Mouse (Mus musculus): ENCODE results near the gene Lpcat1. TPM values are rescaled to one million over a fixed set of nuclear protein-coding genes. Genes with fewer than 3 reads are reported as not detected.

The Lpcat1 gene
- 51.7 and 55.0 TPM in 2 replicates for polyA plus RNA-seq (2015; fragmentation: Nextera tagmentation; extraction: Ambion mirVana)

GRCm38 (mm10) chr13:73467034-73467420 is at the start of gene Lpcat1:
Gene Lpcat1 (plus strand): TSS chr13:73467197.
- H3K9ac ChIP-seq: peak within 1 kb of the TSS; percentile 94
- WGBS: under 1% methylated on average over 31 of the region's 35 CpGs
- ATAC-seq (ENCODE audit: low read depth): peak; percentile 97
- H3K27me3 ChIP-seq: no peaks in the 10 kb centered on the region
- peak within 1 kb of the TSS; percentile 92 for H3K4me2 ChIP-seq
- H3K27ac ChIP-seq (replicated peaks): peak within 1 kb of the TSS; percentile 97
- H3K36me3 ChIP-seq: no peaks in the 10 kb centered on the region
- H3K9me3 ChIP-seq: no peaks in the 10 kb centered on the region
- peak within 1 kb of the TSS; percentile 82 for H3K4me3 ChIP-seq
- peaks cover 42% of the 10 kb centered on the region for H3K4me1 ChIP-seq (replicated peaks)

DNA sequence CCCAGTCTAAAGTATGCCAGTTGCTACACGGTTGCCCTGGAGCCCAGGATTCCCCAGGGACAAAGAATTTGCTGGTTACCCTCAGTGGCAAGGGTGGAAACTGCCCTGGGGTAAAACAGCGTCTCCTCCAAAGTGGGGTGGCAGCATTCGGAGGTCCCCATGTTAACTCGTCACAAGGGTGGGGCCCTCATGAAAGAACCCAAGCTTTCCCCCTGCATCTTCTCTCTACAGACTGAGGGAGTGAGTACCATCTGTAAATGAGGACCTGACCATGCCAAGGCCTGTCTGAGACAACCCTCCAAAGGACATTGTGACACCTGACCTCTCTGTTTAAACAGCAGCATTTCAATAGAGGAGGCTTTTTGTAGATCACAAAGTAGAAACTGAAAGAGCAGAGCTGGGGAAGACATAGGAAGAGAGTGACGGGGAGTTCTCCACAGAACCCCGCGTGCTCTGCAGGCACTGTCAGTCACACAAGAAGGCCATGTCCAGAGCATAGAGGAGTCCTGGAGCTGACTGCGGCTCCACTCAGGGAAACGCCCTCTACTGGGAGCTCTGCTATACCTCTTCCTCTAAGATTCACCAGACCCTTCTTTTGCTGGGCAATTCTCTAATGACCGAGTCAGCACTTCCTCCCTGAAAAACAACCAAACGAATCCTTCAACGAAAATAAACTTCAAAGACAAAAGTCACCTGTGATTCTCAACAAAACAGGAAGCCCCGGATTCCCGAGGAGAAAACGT is 49.3 kb upstream of the Lpcat1 start:
- no peak overlapping the region for H3K27ac ChIP-seq (replicated peaks)
- no peaks in the 10 kb centered on the region for H3K27me3 ChIP-seq
- H3K4me2 ChIP-seq: no peak overlapping the region
- no peak overlapping the region for H3K9ac ChIP-seq
- peak; percentile 47; the same call in 1 of the 2 replicates for ATAC-seq (ENCODE audit: low read depth)
- H3K36me3 ChIP-seq: no peaks in the 10 kb centered on the region
- no peak overlapping the region for H3K4me3 ChIP-seq
- 36% methylated on average over 15 of the region's 15 CpGs for WGBS
- H3K4me1 ChIP-seq (replicated peaks): peaks cover 25% of the 10 kb centered on the region
- H3K9me3 ChIP-seq: no peaks in the 10 kb centered on the region

DNA sequence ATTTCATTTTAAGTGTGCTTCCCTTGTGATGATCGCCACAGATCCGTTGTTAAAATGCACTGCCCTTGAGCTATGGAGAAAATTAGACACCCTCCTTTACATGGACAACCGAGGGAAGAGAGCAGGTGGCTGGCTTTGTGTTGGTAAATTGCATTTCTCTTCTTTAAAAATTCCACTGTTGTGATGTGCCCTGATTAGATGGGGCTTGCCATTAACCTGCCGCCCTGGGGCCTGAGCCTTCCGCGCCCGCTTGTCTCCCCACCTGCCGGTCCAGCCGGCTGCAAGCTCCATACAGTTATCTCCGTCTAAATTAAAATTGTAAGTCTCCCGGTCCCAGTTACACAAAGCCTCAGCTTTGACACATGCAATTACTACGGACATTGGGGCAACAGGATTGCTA is 48.7 kb upstream of the Lpcat1 start:
- Histone ChIP-seq H3K4me2 (no peak overlapping the region), H3K4me3 (no peak overlapping the region), H3K4me1 (replicated peaks) (peaks cover 25% of the 10 kb centered on the region), H3K27me3 (no peaks in the 10 kb centered on the region), H3K27ac (replicated peaks) (no peak overlapping the region), H3K9ac (0 out of 2 replicates have a peak overlapping the region, but pooled peaks have one; percentile 14), H3K36me3 (no peaks in the 10 kb centered on the region), H3K9me3 (no peaks in the 10 kb centered on the region)
- ATAC-seq (ENCODE audit: low read depth): 0 out of 2 replicates have a peak, but pooled peaks have one; percentile 23
- WGBS: 18% methylated on average over 12 of the region's 12 CpGs

DNA sequence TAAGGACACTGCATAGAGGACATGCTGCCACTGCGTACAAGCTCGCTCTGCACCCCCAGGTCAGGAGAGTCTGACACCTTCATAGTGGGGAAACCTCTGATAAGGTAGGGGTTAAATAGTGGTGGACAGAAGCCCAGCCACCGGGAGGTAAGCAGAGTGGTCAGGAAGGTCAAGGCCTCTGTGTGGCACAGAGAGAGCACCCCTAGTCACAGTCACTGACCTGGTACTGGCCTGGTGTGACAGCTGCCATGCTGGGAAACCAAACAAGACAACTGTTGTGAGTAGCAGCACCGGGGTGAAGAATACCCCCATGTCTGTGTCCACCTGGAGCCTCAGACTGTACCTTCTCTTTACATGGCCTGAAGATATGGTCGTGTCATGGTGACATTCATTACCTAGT is 47.8 kb upstream of the Lpcat1 start:
- H3K36me3 ChIP-seq: no peaks in the 10 kb centered on the region
- no peak overlapping the region for H3K4me3 ChIP-seq
- no peak overlapping the region for H3K4me2 ChIP-seq
- no peaks in the 10 kb centered on the region for H3K27me3 ChIP-seq
- H3K27ac ChIP-seq (replicated peaks): no peak overlapping the region
- H3K4me1 ChIP-seq (replicated peaks): peaks cover 25% of the 10 kb centered on the region
- H3K9me3 ChIP-seq: no peaks in the 10 kb centered on the region
- H3K9ac ChIP-seq: no peak overlapping the region
- ATAC-seq (ENCODE audit: low read depth): no peak
- 76% methylated on average over 5 of the region's 5 CpGs for whole genome bisulfite sequencing

- no peak overlapping the region for H3K9ac ChIP-seq
- H3K27ac ChIP-seq (replicated peaks): no peak overlapping the region
- H3K4me2 ChIP-seq: no peak overlapping the region
- no peaks in the 10 kb centered on the region for H3K36me3 ChIP-seq
- peaks cover 6% of the 10 kb centered on the region for H3K27me3 ChIP-seq
- H3K4me3 ChIP-seq: no peak overlapping the region
- no peaks in the 10 kb centered on the region for H3K9me3 ChIP-seq
- no peak for ATAC-seq (ENCODE audit: low read depth)
- peaks cover 13% of the 10 kb centered on the region for H3K4me1 ChIP-seq (replicated peaks)
- WGBS: 59% methylated on average over 4 of the region's 4 CpGs
Observed at GRCm38 (mm10) chr13:73423043-73423442, 44.0 kb upstream of the Lpcat1 start.

DNA sequence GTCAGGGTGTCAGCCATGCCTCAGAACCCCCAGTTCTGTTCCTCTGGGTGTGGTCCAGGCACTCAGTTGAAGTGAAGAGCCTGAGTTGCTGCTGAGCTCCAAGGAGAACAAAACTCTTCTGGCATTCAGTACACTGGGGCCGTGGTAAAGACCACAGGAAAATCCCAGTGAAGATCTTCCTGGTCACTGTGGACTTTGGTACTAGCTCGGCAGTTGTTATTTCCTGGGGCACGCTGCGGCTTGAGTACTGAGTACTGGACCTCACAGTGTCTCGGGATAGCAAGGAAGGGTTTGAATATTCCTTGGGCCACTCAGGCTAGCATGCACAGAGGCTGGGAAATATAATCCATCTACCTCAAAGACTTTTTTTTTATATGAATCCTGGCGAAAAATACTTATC is 42.0 kb upstream of the Lpcat1 start:
- H3K4me3 ChIP-seq: no peak overlapping the region
- H3K27me3 ChIP-seq: peaks cover 9% of the 10 kb centered on the region
- 72% methylated on average over 6 of the region's 6 CpGs for WGBS
- H3K4me2 ChIP-seq: no peak overlapping the region
- H3K9me3 ChIP-seq: no peaks in the 10 kb centered on the region
- no peaks in the 10 kb centered on the region; the same call in 1 of the 2 replicates for H3K4me1 ChIP-seq (replicated peaks)
- no peak for ATAC-seq (ENCODE audit: low read depth)
- no peak overlapping the region for H3K9ac ChIP-seq
- no peak overlapping the region for H3K27ac ChIP-seq (replicated peaks)
- no peaks in the 10 kb centered on the region for H3K36me3 ChIP-seq

GRCm38 (mm10) chr13:73425839-73426490 is 41.0 kb upstream of the Lpcat1 start:
- Histone ChIP-seq H3K4me2 (peak overlapping the region; percentile 36), H3K4me1 (replicated peaks) (no peaks in the 10 kb centered on the region; the same call in 1 of the 2 replicates), H3K27me3 (peaks cover 9% of the 10 kb centered on the region), H3K9ac (0 out of 2 replicates have a peak overlapping the region, but pooled peaks have one; percentile 13), H3K27ac (replicated peaks) (no peak overlapping the region), H3K9me3 (no peaks in the 10 kb centered on the region), H3K36me3 (no peaks in the 10 kb centered on the region), H3K4me3 (no peak overlapping the region)
- ATAC-seq (ENCODE audit: low read depth): peak; percentile 75
- 9% methylated on average over 11 of the region's 11 CpGs for WGBS

DNA sequence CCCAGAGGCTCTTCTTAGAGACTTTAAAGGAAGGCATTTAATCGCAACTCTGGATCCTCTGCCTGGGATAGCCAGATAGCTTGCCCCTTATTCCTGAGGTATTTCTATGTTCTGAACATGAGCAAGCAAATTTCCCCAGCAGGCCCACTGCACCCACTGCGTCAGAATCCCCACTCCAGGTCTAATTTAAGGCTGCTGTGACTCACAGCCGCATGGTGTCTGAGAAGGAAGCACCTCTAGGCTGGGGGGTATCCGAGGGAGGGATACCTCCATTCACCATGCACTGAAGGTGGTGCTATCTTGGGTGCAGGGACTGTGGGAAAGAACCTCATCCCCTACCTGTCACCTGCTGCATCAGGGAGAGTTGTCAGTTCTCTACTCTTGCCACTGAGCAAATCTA is 40.4 kb upstream of the Lpcat1 start:
- ATAC-seq (ENCODE audit: low read depth): no peak; the same call in 1 of the 2 replicates
- no peaks in the 10 kb centered on the region for H3K36me3 ChIP-seq
- no peaks in the 10 kb centered on the region for H3K9me3 ChIP-seq
- WGBS: 88% methylated on average over 4 of the region's 4 CpGs
- H3K4me1 ChIP-seq (replicated peaks): no peaks in the 10 kb centered on the region; the same call in 1 of the 2 replicates
- H3K27ac ChIP-seq (replicated peaks): no peak overlapping the region
- no peak overlapping the region for H3K9ac ChIP-seq
- no peak overlapping the region for H3K4me2 ChIP-seq
- peaks cover 9% of the 10 kb centered on the region for H3K27me3 ChIP-seq
- H3K4me3 ChIP-seq: no peak overlapping the region

DNA sequence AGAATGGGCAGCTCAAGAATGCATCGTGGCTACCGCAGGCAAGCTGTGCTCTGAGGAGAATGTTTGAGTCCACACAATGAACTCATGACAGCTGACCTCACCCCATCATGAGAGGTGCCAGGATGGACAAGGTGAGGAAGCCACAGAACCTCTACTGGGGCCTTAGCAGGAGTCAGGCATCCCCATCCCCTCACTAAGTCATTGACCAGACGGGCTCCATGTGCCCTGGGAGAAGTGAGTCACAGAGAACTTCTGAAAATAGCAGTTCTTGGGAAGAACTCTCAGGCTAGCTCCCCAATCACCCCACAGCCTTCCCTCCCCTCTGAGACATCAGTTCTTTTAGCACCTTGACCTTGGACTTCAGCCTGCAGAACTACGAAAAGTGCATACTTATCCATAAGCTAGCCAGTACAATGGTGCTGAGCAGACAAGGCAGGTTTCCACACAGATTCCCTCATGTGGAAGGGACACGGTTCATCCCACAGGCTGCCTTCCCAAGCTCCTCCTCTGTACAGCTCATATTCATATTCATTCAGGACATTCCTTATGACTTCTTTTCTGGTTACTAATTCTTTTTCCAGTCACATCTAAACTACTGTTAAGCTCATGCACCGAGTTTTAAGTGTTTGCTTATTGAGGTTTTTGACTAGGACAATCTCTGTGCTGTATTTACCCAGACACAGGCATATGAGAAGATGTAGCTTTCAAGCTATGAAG is 37.2 kb upstream of the Lpcat1 start:
- no peak overlapping the region for H3K27ac ChIP-seq (replicated peaks)
- no peak overlapping the region for H3K4me2 ChIP-seq
- 80% methylated on average over 6 of the region's 6 CpGs for WGBS
- H3K4me3 ChIP-seq: no peak overlapping the region
- H3K27me3 ChIP-seq: peaks cover 9% of the 10 kb centered on the region
- no peaks in the 10 kb centered on the region; the same call in 1 of the 2 replicates for H3K4me1 ChIP-seq (replicated peaks)
- no peaks in the 10 kb centered on the region for H3K9me3 ChIP-seq
- no peak for ATAC-seq (ENCODE audit: low read depth)
- H3K36me3 ChIP-seq: no peaks in the 10 kb centered on the region
- H3K9ac ChIP-seq: no peak overlapping the region

- no peaks in the 10 kb centered on the region for H3K4me1 ChIP-seq (replicated peaks)
- no peak for ATAC-seq (ENCODE audit: low read depth)
Observed at GRCm38 (mm10) chr13:73432466-73433149, 34.4 kb upstream of the Lpcat1 start.

DNA sequence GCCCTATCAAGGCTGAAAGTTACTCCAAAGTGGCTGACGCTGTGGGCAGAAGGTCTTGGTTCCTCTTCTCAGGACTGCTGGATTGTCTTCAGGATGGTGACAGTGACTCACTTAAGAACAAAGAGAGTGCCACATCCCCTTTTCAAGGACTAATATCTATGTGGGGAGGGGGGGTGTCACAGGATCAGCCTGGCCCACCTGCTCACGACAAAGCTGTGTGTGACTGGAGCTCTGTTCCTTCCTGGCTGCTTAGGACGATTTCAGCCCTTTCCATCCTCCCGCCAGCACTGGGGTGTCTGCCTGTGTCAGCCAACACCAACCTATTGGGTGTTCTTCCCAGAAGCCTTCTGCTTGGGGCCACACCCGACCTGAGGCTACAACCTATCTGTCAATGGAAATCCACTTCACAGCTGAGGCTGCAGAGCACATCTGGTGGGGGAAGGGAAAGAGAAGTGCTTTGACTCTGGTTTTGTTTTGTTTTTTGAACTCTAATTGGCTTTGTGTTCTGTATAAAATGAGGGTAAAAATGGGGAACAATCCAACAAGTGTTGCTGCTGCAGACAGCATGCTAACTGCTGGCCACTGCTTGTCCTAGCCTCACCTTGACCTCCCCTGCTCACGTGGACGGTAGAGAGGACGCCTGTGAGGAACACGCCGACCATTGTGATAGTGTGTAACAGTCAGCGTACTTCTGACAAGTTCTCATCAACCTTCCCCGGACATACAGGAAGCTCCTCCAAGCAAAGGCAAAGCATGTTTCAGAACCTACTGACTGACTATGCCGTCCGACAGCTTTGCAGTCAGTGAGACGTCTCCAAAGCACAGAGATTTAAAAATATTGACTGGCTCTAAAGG is 33.1 kb upstream of the Lpcat1 start:
- H3K4me3 ChIP-seq: no peak overlapping the region

More at GRCm38 (mm10) chr13:73432466-73433149, 34.4 kb upstream of the Lpcat1 start:
- Histone ChIP-seq H3K27ac (replicated peaks) (no peak overlapping the region), H3K9ac (no peak overlapping the region), H3K4me2 (no peak overlapping the region), H3K9me3 (no peaks in the 10 kb centered on the region), H3K27me3 (peaks cover 3% of the 10 kb centered on the region; the same call in 1 of the 2 replicates), H3K36me3 (no peaks in the 10 kb centered on the region), H3K4me3 (no peak overlapping the region)
- 85% methylated on average over 7 of the region's 7 CpGs for WGBS

More for the DNA sequence above, 33.1 kb upstream of the Lpcat1 start:
- Histone ChIP-seq H3K4me1 (replicated peaks) (no peaks in the 10 kb centered on the region), H3K27ac (replicated peaks) (no peak overlapping the region), H3K9me3 (no peaks in the 10 kb centered on the region), H3K36me3 (no peaks in the 10 kb centered on the region), H3K9ac (no peak overlapping the region), H3K4me2 (no peak overlapping the region), H3K27me3 (peaks cover 3% of the 10 kb centered on the region; the same call in 1 of the 2 replicates)
- ATAC-seq (ENCODE audit: low read depth): no peak
- WGBS: 85% methylated on average over 15 of the region's 15 CpGs
